Mouse (Mus musculus): ENCODE results near the gene A730061H03Rik.

Gene A730061H03Rik

GRCm38 (mm10) chr14:55580731-55581130, 20.5 kb upstream of the A730061H03Rik start:
- DNase-seq, result no peak

GRCm38 (mm10) chr14:55579511-55580496, 19.6 kb upstream of the A730061H03Rik start:
- no peak for DNase-seq

GRCm38 (mm10) chr14:55578668-55579269, 18.6 kb upstream of the A730061H03Rik start:
- DNase-seq, result no peak

GRCm38 (mm10) chr14:55577871-55578667, 17.9 kb upstream of the A730061H03Rik start, which contains the start of gene Psme1:
TSS of gene Psme1 (plus strand) at chr14:55578123.
- peak; percentile 87 for DNase-seq

GRCm38 (mm10) chr14:55576376-55576775, 16.2 kb upstream of the A730061H03Rik start:
- no peak for DNase-seq

GRCm38 (mm10) chr14:55575711-55576110, 15.5 kb upstream of the A730061H03Rik start:
- DNase-seq, result no peak

GRCm38 (mm10) chr14:55575302-55575701, 15.1 kb upstream of the A730061H03Rik start, which contains the start of gene Fitm1:
TSS of gene Fitm1 (plus strand) at chr14:55575617.
- DNase-seq, result no peak

- no peak for DNase-seq
These were observed 11.6 kb upstream of the A730061H03Rik start for GRCm38 (mm10) chr14:55571760-55572159.

- no peak for DNase-seq
These were observed 10.4 kb upstream of the A730061H03Rik start for GRCm38 (mm10) chr14:55570588-55570987.

- DNase-seq, result no peak
These were observed 7.3 kb upstream of the A730061H03Rik start for GRCm38 (mm10) chr14:55567496-55567895.

GRCm38 (mm10) chr14:55565748-55566147, 5.5 kb upstream of the A730061H03Rik start:
- DNase-seq, result no peak

- DNase-seq, result no peak
These were observed 3.0 kb upstream of the A730061H03Rik start for GRCm38 (mm10) chr14:55563249-55563648.

GRCm38 (mm10) chr14:55561860-55562259, 1.7 kb upstream of the A730061H03Rik start:
- DNase-seq, result no peak

GRCm38 (mm10) chr14:55559799-55560201, 406 bp downstream of the A730061H03Rik start, which contains the start of gene Dcaf11:
TSS of gene Dcaf11 (plus strand) at chr14:55560006.
- DNase-seq, result peak; percentile 88

- no peak for DNase-seq
These were observed 1.3 kb downstream of the A730061H03Rik start for GRCm38 (mm10) chr14:55558740-55559448.

GRCm38 (mm10) chr14:55557587-55557986, 2.6 kb downstream of the A730061H03Rik start:
- DNase-seq, result no peak

- peak; percentile 63 for DNase-seq
These were observed 3.2 kb downstream of the A730061H03Rik start for GRCm38 (mm10) chr14:55557003-55557402.

- no peak for DNase-seq
These were observed 4.4 kb downstream of the A730061H03Rik start for GRCm38 (mm10) chr14:55555788-55556187.

GRCm38 (mm10) chr14:55554635-55555034, 5.6 kb downstream of the A730061H03Rik start:
- no peak for DNase-seq

- DNase-seq, result no peak
These were observed 8.4 kb downstream of the A730061H03Rik start for GRCm38 (mm10) chr14:55551794-55552193.

GRCm38 (mm10) chr14:55551347-55551746, 8.9 kb downstream of the A730061H03Rik start:
- DNase-seq, result no peak

GRCm38 (mm10) chr14:55550191-55550590, 10.0 kb downstream of the A730061H03Rik start:
- no peak for DNase-seq
